Mouse (Mus musculus) layer of hippocampus, adult 9-10 months (tissue): ENCODE results near the gene Mia.
A peak's percentile ranks its signal among the peaks of the same experiment; 100 is the strongest.

Experiments
- DNase-seq: peaks from one replicate; pipeline ENCODE4 v3.0.0; 2022; ENCODE audit warnings: low spot score

The Mia gene

GRCm38 (mm10) chr7:27180837-27181695 is at the start of gene Mia, which contains the start of gene Gm21983:
Gene Mia, minus strand, starts transcription at chr7:27181157.
Gene Gm21983, minus strand, starts transcription at chr7:27181086.
- no peak for DNase-seq

DNA sequence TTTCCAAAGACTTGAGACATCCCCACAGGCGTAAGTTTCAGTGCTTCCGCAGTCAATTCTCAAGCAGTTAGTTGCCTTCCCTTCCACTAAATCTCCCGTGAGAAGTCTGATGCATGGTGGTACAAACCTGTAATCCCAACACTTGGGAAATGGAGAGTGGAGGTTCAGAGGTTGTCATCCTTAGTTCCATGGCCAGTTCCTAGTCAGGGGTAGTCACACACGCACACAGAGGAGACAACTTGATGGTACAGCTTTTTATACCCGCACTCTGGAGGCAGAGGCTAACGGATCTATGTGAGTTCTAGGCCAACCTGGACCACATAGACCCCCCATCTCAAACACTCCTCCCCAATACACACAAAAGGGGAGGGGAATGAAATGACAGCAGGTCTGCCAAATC is 47.9 kb upstream of the Mia start:
- DNase-seq, result no peak

DNA sequence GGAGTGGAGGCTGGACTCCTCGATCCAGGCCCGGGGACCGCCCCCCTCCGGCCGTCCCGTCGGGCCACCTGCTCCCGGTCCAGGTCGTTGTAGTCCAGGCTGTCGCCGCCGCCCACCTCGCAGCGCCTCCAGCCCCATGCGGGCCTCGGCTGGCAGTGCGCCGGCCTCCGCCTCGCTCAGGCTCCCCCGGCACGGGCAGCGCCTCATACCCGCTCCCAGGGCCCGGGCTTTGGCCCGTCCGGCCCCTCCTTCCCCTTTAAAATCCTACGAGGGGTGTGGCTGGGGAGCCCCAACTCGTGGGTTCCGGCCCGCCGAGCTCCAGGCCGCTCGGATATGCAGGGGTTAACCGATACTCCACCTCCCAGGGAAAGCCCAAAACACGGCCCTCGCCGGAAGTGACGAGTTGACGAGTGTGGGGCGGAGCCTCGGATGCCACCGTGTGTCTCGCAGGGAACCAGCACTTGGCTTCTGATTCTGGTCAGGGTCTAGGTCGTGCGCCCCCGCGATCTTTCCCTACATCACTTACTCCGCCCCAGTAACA is 47.4 kb upstream of the Mia start, which contains the start of gene Itpkc:
TSS of gene Itpkc (minus strand) at position 381 of the 541 bp plus-strand sequence.
- DNase-seq, result peak; percentile 84

DNA sequence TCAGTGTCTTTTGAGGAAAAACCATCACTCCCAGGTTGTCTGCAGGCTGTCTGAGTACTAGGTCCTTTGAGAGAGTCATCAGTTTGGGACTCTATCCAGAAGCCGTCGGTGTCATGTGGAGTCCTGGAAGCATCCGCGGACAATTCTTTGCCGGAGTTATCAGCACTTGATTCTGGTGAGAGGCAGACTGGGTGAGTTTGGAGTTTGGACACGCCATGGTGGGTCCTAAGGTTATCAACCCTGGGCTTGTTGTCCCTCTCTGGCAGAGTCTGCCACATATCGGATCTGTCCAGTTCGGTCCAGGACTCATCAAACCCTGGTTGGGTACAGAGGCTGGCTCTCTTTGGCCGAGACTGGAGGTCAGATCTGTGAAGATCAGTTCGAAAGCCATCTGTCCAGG is 46.7 kb upstream of the Mia start:
- DNase-seq, result no peak

DNA sequence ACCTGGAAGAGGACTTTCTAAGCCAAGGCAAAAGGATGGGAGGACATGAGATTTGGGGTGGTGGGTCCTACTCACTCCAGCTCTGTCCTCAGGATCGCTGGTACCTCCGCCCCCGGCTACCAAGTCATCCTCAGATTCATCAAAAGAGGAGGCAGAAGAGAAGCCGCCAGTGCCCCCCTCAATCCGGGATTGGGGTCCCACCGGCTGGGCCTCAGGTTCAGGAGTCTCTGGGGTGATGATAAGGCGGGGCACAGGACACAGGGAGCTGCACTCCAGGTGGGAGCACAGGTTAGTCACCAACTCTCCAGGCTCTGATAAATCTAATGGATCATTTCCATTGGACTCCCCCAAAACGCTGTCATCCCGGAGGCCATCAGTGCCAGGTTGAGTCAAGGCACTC is 46.3 kb upstream of the Mia start:
- no peak for DNase-seq

DNA sequence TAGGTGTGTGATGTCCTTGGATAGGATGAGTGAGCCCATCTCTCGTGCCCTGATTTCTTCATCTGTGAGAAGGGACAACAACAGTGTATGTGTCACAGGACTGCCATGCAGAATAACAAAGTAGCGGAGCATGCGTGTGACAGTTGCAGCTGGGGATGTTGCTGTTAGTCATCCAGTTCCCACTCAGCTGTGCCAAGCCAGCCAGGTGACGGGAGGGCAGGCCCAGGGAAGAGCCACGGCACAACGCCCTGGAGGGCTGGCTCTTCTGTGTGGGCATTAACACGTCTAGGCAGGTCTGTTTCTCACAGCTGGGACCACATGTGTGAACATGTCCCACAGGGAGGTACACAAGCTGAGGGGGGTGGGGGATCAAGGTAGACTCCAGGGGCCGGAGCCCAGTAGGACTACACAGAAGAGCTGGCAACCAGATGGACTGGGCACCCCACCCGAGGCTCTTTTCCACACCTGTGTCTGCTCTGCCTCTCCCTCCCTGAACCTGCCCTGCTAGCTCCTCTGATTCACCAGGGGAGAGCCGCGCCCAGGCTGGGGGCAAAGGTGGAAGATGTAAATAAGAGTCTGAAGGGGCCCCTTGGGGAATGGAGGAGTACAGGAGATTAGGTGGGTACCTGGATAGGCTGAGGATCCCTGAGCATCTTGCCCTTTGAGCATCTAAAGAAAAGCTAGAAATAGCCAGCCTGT is 44.1 kb upstream of the Mia start:
- DNase-seq, result no peak

- DNase-seq, result no peak
Observed at GRCm38 (mm10) chr7:27222538-27222937, 41.6 kb upstream of the Mia start.

DNA sequence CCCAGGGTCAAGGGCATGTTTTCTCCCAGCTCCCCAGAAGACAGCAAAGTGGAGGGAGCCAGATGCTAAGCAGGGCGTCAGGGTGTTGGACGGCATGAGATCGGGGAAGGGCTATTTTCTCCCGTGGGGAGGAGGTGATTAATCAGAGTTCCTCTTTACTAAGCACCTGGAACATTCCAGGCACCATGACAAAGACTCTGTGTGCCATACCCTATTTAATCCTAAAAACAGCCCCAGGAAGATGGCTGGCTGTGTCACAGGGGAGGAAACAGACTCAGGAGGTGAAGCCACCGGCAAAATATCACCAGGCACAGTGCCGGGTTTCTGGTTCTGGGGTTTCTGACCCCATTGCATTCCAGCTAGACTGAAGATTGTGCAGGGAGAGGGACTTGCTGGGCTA is 41.0 kb upstream of the Mia start:
- no peak for DNase-seq

- DNase-seq, result no peak
Observed at GRCm38 (mm10) chr7:27219937-27220336, 39.0 kb upstream of the Mia start.

GRCm38 (mm10) chr7:27218586-27218985 is 37.6 kb upstream of the Mia start:
- DNase-seq, result no peak

- no peak for DNase-seq
Observed at GRCm38 (mm10) chr7:27212626-27213025, 31.7 kb upstream of the Mia start.

DNA sequence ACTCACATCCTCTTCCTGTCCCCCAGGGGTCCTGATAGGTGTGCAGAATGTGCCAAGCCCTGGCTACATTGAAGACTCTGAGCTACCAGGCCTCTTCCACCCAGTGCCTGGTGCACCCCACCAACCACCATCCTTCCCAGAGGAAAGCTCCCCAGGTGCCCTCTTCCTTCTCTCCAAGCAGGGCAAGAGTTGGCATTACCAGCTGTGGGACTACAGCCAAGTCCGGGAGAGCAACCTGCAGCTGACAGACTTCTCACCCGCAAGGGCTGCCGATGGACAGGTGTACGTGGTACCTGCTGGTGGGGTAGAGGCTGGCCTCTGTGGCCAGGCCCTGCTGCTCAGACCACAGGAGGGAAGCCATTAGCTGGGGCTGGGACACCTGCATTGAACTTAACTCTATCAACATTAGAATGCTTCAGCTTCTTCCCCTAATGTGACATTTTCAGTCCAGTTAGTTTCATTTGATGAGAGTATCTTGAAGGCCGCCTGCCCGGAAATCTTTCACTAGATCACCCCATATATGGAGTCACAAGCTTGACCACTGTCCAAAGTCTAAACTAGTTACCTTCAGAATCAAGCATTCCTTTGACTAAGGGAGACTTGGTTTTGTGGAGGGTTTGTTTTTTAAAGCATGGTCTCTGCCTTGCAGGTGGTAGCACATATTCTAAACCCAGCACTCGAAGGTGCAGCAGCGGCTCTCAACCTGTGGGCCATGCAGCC is 22.9 kb upstream of the Mia start:
- no peak for DNase-seq

DNA sequence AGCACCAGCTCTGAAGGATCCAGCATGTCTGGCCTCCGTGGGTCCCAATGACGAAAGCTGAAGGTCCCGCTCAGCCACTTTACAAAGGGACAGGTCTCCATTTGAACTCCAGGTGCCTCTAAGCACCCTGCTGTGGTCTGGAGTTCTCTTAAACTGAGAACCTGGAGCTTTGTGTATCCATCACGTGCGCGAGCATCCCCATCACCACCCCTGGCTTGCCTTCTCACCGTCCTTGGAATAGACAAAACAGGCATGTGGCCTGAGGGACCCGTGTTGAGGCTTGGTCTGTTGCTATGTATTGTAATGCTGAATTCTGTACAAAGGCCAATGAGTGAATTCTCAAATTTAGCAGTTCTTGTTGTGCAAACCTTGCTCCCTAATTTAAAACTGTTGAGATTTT is 17.8 kb upstream of the Mia start:
- DNase-seq, result no peak

GRCm38 (mm10) chr7:27198355-27198754 is 17.4 kb upstream of the Mia start:
- no peak for DNase-seq

DNA sequence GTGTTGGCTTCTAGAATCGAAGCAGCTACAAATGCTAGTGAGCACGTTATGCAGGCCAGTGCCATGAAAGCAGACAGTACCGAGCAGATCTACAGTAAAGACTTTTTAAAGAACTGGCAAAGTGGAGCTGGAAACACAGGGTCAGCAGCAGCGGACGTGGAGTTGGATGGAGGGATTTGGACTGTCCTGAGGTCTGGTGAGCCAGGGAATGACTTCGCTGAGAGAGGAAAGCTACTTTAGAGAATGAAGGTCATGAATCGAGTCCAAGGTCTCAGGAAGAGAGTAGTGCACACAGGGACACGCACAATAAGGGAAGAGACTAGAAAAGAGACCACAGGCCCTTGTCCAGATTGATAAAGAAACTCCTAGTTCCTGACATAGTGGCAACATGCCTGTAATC is 16.7 kb upstream of the Mia start:
- DNase-seq, result no peak

DNA sequence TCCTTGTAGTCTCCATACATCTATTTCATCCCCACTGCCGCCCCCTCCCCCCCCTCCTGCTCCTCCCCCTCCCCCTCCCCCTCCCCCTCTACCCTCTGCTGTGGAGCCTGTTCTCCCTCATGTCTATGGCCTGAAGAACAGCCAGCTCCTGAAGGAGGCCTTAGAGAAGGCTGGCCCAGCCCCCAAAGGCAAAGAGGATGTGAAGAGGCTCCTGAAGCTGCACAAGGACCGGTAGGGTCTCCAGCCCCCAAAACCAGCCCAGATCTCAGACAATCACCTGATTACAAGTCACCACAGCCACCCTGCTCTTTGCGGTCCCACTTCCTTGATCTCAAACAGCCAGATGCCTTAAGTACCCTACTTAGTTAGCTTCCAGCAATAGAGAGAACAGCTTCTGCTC is 16.2 kb upstream of the Mia start:
- DNase-seq, result no peak

- peak; percentile 98 for DNase-seq
Observed at GRCm38 (mm10) chr7:27195681-27196611, 15.0 kb upstream of the Mia start, which contains the start of the genes BC024978 and Snrpa. Gene BC024978, plus strand, starts transcription at chr7:27195781. Gene Snrpa, minus strand, starts transcription at chr7:27196271.

DNA sequence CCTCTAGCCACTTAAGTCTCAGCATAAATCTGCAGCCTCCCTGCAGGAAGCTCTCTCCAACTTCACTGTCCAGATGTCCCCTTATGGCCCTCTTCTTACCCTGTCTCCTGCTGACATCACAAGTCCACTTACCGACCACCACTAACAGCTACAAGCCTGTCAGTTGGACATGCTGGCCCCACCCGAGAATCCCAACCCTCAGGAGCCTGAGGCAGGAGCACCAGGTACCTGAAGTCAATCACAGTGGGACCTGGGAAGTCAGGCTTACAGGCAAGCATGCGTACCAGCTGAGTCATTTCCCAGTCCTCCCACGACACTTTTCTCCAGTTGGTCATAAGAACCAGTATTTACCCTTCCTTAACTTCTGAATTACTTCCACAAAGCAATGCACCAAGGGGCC is 12.8 kb upstream of the Mia start:
- DNase-seq, result no peak

- no peak for DNase-seq
Observed at GRCm38 (mm10) chr7:27192434-27192833, 11.5 kb upstream of the Mia start.

DNA sequence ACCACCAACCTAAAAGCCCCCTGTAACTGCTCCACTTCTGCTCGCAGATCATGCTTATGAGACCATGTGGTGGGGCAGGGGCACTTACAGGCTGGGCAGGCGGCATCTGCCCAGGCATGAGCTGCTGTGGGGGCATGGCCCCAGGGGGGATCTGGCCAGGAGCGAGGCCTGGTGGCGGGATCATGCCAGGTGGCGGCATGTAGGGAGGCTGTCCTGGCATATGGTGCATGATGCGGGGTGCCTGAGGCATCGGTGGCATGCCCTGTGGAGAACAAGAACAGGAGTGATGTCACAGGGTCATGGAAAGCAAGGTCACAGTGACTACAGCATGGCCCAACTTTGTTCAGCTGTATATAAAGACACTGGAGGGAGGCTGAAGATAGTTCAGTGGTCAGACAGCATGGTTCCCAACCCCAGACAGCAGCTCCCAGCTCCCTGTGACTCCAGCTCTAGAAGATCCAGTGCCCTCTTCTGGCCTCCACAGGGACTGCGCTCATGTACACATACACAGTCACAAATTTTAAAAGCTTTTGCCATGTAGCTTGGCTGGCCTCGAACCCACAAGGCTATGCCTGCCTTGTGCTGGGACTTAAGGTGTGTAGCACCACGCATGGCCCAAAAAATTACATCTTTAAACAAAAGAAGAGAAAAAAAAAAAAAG is 8.4 kb upstream of the Mia start:
- DNase-seq, result no peak

DNA sequence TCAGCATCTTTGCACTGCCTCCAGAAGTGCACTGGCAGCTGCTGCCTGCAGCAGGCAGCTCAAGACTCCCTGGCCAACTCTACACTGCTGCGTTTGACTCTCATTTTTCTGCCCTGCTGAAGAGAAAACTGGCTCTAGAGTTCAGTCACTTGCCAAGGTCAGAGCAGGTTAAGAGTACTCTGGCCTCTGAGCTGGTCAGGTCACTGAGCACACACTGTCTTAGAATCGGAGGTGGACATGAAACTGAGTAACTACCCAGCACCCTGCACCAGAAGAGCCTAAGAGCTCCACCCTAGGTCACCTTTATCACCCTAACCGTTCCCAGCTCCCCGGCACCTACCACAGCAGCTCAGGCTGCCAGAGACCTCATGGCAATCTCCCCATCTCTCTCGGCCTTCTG is 5.0 kb upstream of the Mia start:
- DNase-seq, result no peak
